In the genomic region with DNA sequence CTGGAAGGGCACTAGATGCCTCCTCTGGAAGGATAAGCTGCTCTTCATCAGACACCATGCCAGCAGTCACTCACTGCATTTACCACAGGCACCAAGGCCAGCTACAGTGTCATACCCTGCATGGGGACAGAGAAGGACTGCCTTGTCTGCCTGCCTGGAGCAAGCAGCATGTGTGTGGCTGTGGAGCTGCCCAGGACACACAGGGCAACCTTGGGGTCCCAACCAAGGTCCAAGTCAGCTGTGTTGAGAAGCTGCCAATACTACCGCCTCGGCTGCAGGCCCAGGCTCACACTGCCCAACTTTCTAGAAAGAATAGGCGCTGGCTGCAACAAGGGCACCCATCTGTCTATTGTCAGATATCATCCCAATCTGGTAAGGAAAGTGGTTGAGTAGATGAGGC, we compare ENCODE assay signal across 13 mouse cellular contexts.
A peak's percentile ranks its signal among the peaks of the same experiment; 100 is the strongest.
DNase-seq lines count a peak whose midpoint lies in the region; ATAC-seq and TF ChIP-seq lines count a peak whose summit lies in the region.
"Had no signal": no experiment of that assay in that cellular context is flagged by ENCODE, and none has a peak within 500 bp of the region (broad histone marks: within the 10 kb centered on the region; RNA-seq: fewer than 3 reads in every experiment).

No protein-coding gene starts in this region.

- 0 out of 2 replicates have a peak overlapping the region, but pooled peaks have one; percentile 15 for H3K27ac ChIP-seq in intestine, postnatal 0 days (ENCODE audit: low read depth, low read length)
- no peak overlapping the region for H3K27ac ChIP-seq in intestine, embryonic 16.5 days (ENCODE audit: low read length)
- H3K27ac ChIP-seq in testis, adult 2 months (ENCODE audit: control insufficient read depth, insufficient read depth, low read depth, low read length): no peak overlapping the region
- H3K27ac ChIP-seq: forebrain, embryonic 13.5 days; kidney, postnatal 0 days; liver, embryonic 15.5 days had no signal

- no peaks in the 10 kb centered on the region for H3K9me3 ChIP-seq in intestine, postnatal 0 days (ENCODE audit: control insufficient read depth)
- H3K9me3 ChIP-seq in intestine, embryonic 16.5 days (ENCODE audit: control insufficient read depth, low read length): no peaks in the 10 kb centered on the region
- H3K9me3 ChIP-seq: forebrain, embryonic 13.5 days; G1E; liver, embryonic 15.5 days had no signal

- peak; percentile 36; the same call in 1 of the 2 replicates for TF ChIP-seq POLR2A in testis, adult 2 months (IDR thresholded peaks at IDR 0.05; ENCODE audit: control insufficient read depth, low read depth, low read length)

- peak; percentile 73 for DNase-seq in adrenal gland, postnatal 10 days
- DNase-seq in adrenal gland, adult 8-10 months: no peak
- no peak for DNase-seq in testis, postnatal 14 days (ENCODE audit: low spot score)
- no peak for DNase-seq in embryo, embryonic 10 days (ENCODE audit: low spot score)
- no peak for DNase-seq in thymus, postnatal 36 days
- DNase-seq: gastrocnemius, postnatal 25 days had no signal

- no peak overlapping the region for H3K9ac ChIP-seq in intestine, postnatal 0 days (ENCODE audit: low read depth, low read length)
- H3K9ac ChIP-seq in intestine, embryonic 16.5 days (ENCODE audit: low read depth, low read length): no peak overlapping the region
- H3K9ac ChIP-seq: forebrain, embryonic 13.5 days; liver, embryonic 15.5 days had no signal

- H3K4me3 ChIP-seq in intestine, postnatal 0 days (ENCODE audit: low read depth, low read length): no peak overlapping the region
- H3K4me3 ChIP-seq in intestine, embryonic 16.5 days (ENCODE audit: low read length): no peak overlapping the region
- H3K4me3 ChIP-seq in testis, adult 2 months (ENCODE audit: control insufficient read depth, low read depth, low read length): no peak overlapping the region
- H3K4me3 ChIP-seq: forebrain, embryonic 13.5 days; liver, embryonic 15.5 days had no signal

- H3K27me3 ChIP-seq in intestine, postnatal 0 days (replicated peaks; ENCODE audit: control insufficient read depth, insufficient read depth, low read length): no peaks in the 10 kb centered on the region
- H3K27me3 ChIP-seq in intestine, embryonic 16.5 days (replicated peaks; ENCODE audit: control insufficient read depth, insufficient read depth, low read length): no peaks in the 10 kb centered on the region
- no peaks in the 10 kb centered on the region for H3K27me3 ChIP-seq in testis, adult 2 months (ENCODE audit: control insufficient read depth, insufficient read depth, low read length)
- H3K27me3 ChIP-seq: forebrain, embryonic 13.5 days; liver, embryonic 15.5 days had no signal

- TF ChIP-seq CTCF in intestine, postnatal 0 days (IDR thresholded peaks at IDR 0.05; ENCODE audit: low read depth): no peak
- TF ChIP-seq CTCF in testis, adult 2 months (IDR thresholded peaks at IDR 0.05; ENCODE audit: control insufficient read depth, insufficient read depth, insufficient replicate concordance, low read depth, low read length): no peak

- peaks cover 33% of the 10 kb centered on the region for H3K36me3 ChIP-seq in intestine, postnatal 0 days (ENCODE audit: control insufficient read depth, insufficient read depth)
- peaks cover 16% of the 10 kb centered on the region; the same call in 1 of the 2 replicates for H3K36me3 ChIP-seq in intestine, embryonic 16.5 days (ENCODE audit: control insufficient read depth, insufficient read depth, low read length)
- H3K36me3 ChIP-seq in testis, adult 2 months (ENCODE audit: control insufficient read depth, insufficient read depth, low read length): no peaks in the 10 kb centered on the region; the same call in none of the 2 replicates

- H3K4me1 ChIP-seq in intestine, postnatal 0 days (replicated peaks; ENCODE audit: control insufficient read depth, insufficient read depth, low read length): peaks cover 22% of the 10 kb centered on the region; the same call in 1 of the 2 replicates
- H3K4me1 ChIP-seq in intestine, embryonic 16.5 days (ENCODE audit: control insufficient read depth, insufficient read depth, low read length): peaks cover 54% of the 10 kb centered on the region
- H3K4me1 ChIP-seq in testis, adult 2 months (ENCODE audit: control insufficient read depth, insufficient read depth, low read length): peaks cover 3% of the 10 kb centered on the region; the same call in 1 of the 2 replicates

- 83% methylated on average over 3 of the region's 3 CpGs for WGBS in intestine, postnatal 0 days
- WGBS in intestine, embryonic 16.5 days: 73% methylated on average over 3 of the region's 3 CpGs

- H3K4me2 ChIP-seq in intestine, postnatal 0 days (replicated peaks; ENCODE audit: low read depth): no peak overlapping the region
- no peak overlapping the region for H3K4me2 ChIP-seq in intestine, embryonic 16.5 days (ENCODE audit: low read depth, low read length)
- H3K4me2 ChIP-seq: forebrain, embryonic 13.5 days; liver, embryonic 15.5 days had no signal

- ATAC-seq in intestine, postnatal 0 days: no peak
- no peak for ATAC-seq in intestine, embryonic 16.5 days
- ATAC-seq: forebrain, embryonic 13.5 days had no signal
